Mouse (Mus musculus) lung, postnatal 0 days (tissue): ENCODE results near the gene Sh3gl2.

ENCODE experiments used
- CTCF ChIP-seq: IDR thresholded peaks from 2 replicates; pipeline ENCODE4 v1.5.1; 2016; ENCODE audit warnings: antibody characterized with exemption, mild to moderate bottlenecking
- EP300 ChIP-seq: IDR thresholded peaks from 2 replicates; pipeline ENCODE4 v1.6.1; 2016; ENCODE audit warnings: antibody characterized with exemption, mild to moderate bottlenecking, control low read depth

DNA sequence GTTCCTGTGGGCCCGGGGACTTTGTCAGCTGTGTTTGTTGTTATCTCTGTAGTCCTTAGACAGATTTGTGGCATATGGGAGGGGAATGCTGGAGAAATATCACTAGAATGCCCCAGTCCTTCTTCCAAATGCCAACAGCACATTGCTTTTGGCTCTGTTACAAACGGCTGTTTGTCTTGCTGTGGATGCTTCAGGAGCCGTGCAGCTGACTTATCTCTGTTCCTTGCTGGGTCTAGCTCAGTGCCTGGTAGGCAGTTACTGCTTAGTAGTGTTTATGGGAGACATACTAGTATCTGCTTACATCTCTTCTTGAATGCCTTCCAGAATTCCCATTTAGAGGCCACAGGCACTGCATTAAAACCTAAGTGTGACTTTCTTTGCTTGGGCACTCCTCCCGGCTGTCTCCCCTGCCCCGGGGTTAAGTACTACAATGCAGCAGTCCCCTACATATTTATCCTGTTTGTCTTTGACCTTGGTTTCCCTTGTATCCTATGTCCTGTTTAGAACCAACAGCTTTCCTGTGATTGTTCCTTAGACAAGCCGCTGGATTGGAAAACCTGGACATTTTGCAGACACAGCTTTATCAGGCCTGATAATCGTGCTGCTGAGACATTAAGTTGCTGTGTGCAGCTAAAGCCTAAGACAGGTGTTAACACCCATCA lies 101.1 kb downstream of the Sh3gl2 start:
- TF ChIP-seq CTCF (no peak), EP300 (peak; percentile 81)
